Mouse (Mus musculus) ES-E14 (cell line): ENCODE measurements at regions not wholly inside any gene's neighbourhood (a gene's known extent, or its start where the extent isn't known, plus 50 kb on each side); places are given as distances from the start of the nearest gene placed in this dataset.
"Not testable (repeated sequence)": the region's sequence is repeated elsewhere in the genome, so short reads cannot be mapped to it uniquely, and the experiment has no call there.

Source experiments
- CHD2 ChIP-seq: IDR thresholded peaks from 2 replicates; pipeline ENCODE4 v1.6.1; 2014; ENCODE audit warnings: mild to moderate bottlenecking, low read depth, low read length, inconsistent platforms
- HCFC1 ChIP-seq: IDR thresholded peaks from 2 replicates; pipeline ENCODE4 v1.6.1; 2012; ENCODE audit warnings: low read length, inconsistent platforms, borderline replicate concordance; ENCODE audit not compliant: insufficient read depth
- MAFK ChIP-seq: IDR thresholded peaks from 2 replicates; pipeline ENCODE4 v1.6.1; 2014; ENCODE audit warnings: mild to moderate bottlenecking, low read depth, low read length, inconsistent platforms; ENCODE audit not compliant: insufficient read depth
- ZC3H11A ChIP-seq: IDR thresholded peaks from 2 replicates; pipeline ENCODE4 v1.6.1; 2012; ENCODE audit warnings: low read depth, mild to moderate bottlenecking, inconsistent platforms, low read length, borderline replicate concordance
- ZNF384 ChIP-seq: IDR thresholded peaks from 2 replicates; pipeline ENCODE4 v1.6.1; 2012; ENCODE audit warnings: low read depth, low read length, inconsistent platforms

DNA sequence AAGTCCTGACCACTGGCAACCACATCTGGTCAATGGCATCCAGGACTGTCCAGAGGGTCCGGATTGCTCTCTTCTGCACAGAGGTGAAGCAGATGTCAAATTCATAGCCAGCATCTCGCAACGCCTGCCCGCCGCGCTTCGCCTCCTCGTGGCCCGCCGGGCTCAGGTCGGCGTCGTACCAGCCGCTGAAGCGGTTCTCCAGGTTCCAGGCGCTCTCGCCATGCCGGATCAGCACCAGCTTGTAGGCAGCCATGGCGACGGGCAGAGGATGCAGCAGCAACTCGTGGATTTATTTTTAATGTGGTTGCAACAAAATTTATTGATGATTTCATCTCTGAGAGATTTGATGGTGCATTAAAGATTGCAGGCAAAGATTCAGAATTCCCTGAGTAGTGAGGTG is 679.4 kb upstream of the Gm38303 start:
- TF ChIP-seq HCFC1, ZNF384, ZC3H11A, MAFK, CHD2: not testable (repeated sequence)
